Mouse (Mus musculus) c-Kit-positive CD71-positive TER-119-negative erythroid progenitor cells, embryonic 14.5 days (primary cell): ENCODE results near the gene Gm7358.
"Not testable (repeated sequence)": the region's sequence is repeated elsewhere in the genome, so short reads cannot be mapped to it uniquely, and the experiment has no call there.

Experiments used
- DNase-seq: peaks from one replicate; pipeline ENCODE4 v3.0.0-alpha.2; 2013; ENCODE audit warnings: low read depth

Gm7358 gene

GRCm38 (mm10) chr17:14059431-14059830 is at the start of gene Gm7358:
Gm7358 (minus strand) TSS chr17:14059531.
- not testable (repeated sequence) for DNase-seq

- DNase-seq: not testable (repeated sequence)
These were observed 43.7 kb upstream of the Gm7358 start for GRCm38 (mm10) chr17:14103018-14103417.

- DNase-seq: not testable (repeated sequence)
These were observed 42.2 kb upstream of the Gm7358 start for GRCm38 (mm10) chr17:14101446-14101980.

- DNase-seq: not testable (repeated sequence)
These were observed 40.6 kb upstream of the Gm7358 start for GRCm38 (mm10) chr17:14099886-14100285.

- not testable (repeated sequence) for DNase-seq
These were observed 34.8 kb upstream of the Gm7358 start for GRCm38 (mm10) chr17:14094165-14094564.

GRCm38 (mm10) chr17:14086629-14087028 is 27.3 kb upstream of the Gm7358 start:
- DNase-seq: not testable (repeated sequence)

GRCm38 (mm10) chr17:14041880-14042279 is 17.5 kb downstream of the Gm7358 start:
- DNase-seq: not testable (repeated sequence)

GRCm38 (mm10) chr17:14037012-14037411 is 22.3 kb downstream of the Gm7358 start:
- DNase-seq: not testable (repeated sequence)

GRCm38 (mm10) chr17:14036113-14036512 is 23.2 kb downstream of the Gm7358 start:
- DNase-seq: not testable (repeated sequence)
